Mouse (Mus musculus) common myeloid progenitor, adult 5-6 weeks (primary cell): ENCODE data around the gene Prkg1. TPM values are rescaled to one million over a fixed set of nuclear protein-coding genes. Genes with fewer than 3 reads are reported as not detected.

Experiments used
- ATAC-seq: replicated peaks from 2 replicates; pipeline ENCODE4 v1.8.0; 2016; ENCODE audit warnings: low read depth, mild to moderate bottlenecking, moderate TSS enrichment, inconsistent platforms; ENCODE audit not compliant: poor library complexity, severe bottlenecking
- total RNA-seq: library from RNA; stranded (forward); fragments of 200-1000, 187-1606 nt; gene quantifications from 2 replicates; pipeline ENCODE4 v1.2.3, GENCODE M21; 2017

The Prkg1 gene
- total RNA-seq, 1 experiment from 2014 or later = 8.5 TPM

- ATAC-seq = no peak
Measured at GRCm38 (mm10) chr19:31650452-31650851, 114.4 kb downstream of the Prkg1 start.

GRCm38 (mm10) chr19:31647492-31647891, 117.3 kb downstream of the Prkg1 start:
- no peak for ATAC-seq

GRCm38 (mm10) chr19:31630899-31631869, 133.6 kb downstream of the Prkg1 start:
- ATAC-seq = no peak

GRCm38 (mm10) chr19:31621716-31622115, 143.1 kb downstream of the Prkg1 start:
- no peak for ATAC-seq

GRCm38 (mm10) chr19:31616830-31617229, 148.0 kb downstream of the Prkg1 start:
- ATAC-seq = no peak

- no peak for ATAC-seq
Measured at GRCm38 (mm10) chr19:31616159-31616558, 148.7 kb downstream of the Prkg1 start.

- no peak for ATAC-seq
Measured at GRCm38 (mm10) chr19:31613146-31613545, 151.7 kb downstream of the Prkg1 start.

- peak; percentile 97 for ATAC-seq
Measured at GRCm38 (mm10) chr19:31602578-31602977, 162.3 kb downstream of the Prkg1 start.

- ATAC-seq = no peak
Measured at GRCm38 (mm10) chr19:31594011-31594410, 170.8 kb downstream of the Prkg1 start.

- no peak for ATAC-seq
Measured at GRCm38 (mm10) chr19:31590701-31591100, 174.1 kb downstream of the Prkg1 start.

GRCm38 (mm10) chr19:31577092-31577491, 187.7 kb downstream of the Prkg1 start:
- ATAC-seq = no peak

- ATAC-seq = no peak
Measured at GRCm38 (mm10) chr19:31564329-31564728, 200.5 kb downstream of the Prkg1 start.

GRCm38 (mm10) chr19:31546063-31546462, 218.8 kb downstream of the Prkg1 start:
- no peak for ATAC-seq

GRCm38 (mm10) chr19:31531249-31531740, 233.5 kb downstream of the Prkg1 start:
- ATAC-seq = no peak

- ATAC-seq = peak; percentile 62
Measured at GRCm38 (mm10) chr19:31530616-31531015, 234.2 kb downstream of the Prkg1 start.

- ATAC-seq = no peak
Measured at GRCm38 (mm10) chr19:31529890-31530289, 234.9 kb downstream of the Prkg1 start.

- ATAC-seq = no peak
Measured at GRCm38 (mm10) chr19:31514490-31514889, 250.3 kb downstream of the Prkg1 start.

- 0 out of 2 replicates have a peak, but pooled peaks have one; percentile 32 for ATAC-seq
Measured at GRCm38 (mm10) chr19:31507831-31508230, 257.0 kb downstream of the Prkg1 start.

- ATAC-seq = no peak
Measured at GRCm38 (mm10) chr19:31506296-31506695, 258.5 kb downstream of the Prkg1 start.

- no peak for ATAC-seq
Measured at GRCm38 (mm10) chr19:31505041-31505440, 259.8 kb downstream of the Prkg1 start.

- ATAC-seq = no peak
Measured at GRCm38 (mm10) chr19:31497386-31497785, 267.4 kb downstream of the Prkg1 start.
